Mouse (Mus musculus) layer of hippocampus, adult 9-11 months (tissue): Measurements from ENCODE around the gene Mospd3.

ENCODE experiments used
- DNase-seq: peaks from one replicate; pipeline ENCODE4 v3.0.0; 2022

The Mospd3 gene

DNA sequence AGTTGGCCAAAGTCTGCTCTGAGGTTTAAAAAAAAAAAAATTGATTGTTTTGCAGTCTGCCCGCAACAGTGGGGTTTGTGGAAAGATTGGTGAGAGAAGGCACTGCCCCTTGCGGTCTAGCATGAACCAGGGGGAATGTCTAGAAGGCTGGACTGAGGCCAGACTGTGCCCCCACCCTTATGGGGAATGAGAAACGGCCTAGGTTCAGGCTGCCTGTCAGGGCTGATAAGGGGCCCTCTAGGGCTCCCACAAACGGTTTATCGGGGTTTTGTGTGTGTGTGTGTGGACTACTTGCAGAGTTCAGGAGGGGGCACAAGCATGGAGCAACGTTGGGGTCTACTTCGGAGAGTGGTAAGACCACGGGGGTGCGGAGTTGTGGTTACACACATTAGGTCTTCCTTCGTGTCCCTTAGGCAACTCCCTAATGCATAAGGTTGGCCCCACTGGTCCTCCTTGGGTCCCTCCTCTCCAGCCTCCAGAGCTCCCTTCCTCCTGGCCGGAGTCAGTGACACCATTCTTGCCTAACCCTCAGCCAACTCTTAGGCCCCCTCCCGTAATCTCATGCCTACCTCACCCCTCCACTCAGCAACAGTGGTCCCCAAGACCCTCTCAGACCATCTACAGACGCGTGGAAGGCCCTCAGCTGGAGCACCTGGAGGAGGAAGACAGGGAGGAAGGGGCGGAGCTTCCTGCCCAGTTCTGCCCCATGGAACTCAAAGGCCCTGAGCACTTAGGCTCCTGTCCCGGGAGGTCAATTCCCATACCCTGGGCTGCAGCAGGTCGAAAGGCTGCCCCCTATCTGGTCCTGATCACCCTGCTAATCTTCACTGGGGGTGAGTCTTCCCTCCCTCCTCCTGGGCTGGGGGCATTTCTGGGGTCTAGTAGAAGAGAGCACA, 29.9 kb downstream of the Mospd3 start:
- DNase-seq, result no peak

- DNase-seq, result no peak
Measured at GRCm38 (mm10) chr5:137570181-137570580, 30.7 kb downstream of the Mospd3 start.

DNA sequence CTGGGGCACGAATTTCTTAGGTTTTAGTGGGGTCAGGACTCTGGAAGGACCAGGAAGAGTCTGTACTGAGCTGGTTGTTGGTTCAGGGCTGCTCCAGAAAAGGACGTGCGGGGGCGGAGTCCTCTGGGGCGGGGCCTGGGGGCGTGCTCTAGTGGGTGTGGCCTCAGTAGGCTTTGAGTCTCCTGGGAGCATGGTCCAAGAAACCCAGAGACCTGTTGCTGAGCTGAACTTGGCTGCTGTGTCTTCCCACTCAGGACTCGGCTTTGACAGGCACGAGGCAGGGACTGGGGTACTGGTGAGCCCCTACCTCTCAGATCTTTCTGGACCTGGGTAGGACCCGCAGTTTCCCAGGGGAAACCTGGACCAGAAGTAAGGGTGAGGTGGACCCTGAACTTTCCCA, 31.2 kb downstream of the Mospd3 start, which contains the start of gene Tfr2:
Gene Tfr2, plus strand, starts transcription at position 176 of the 400 bp plus-strand sequence.
- DNase-seq, result no peak

DNA sequence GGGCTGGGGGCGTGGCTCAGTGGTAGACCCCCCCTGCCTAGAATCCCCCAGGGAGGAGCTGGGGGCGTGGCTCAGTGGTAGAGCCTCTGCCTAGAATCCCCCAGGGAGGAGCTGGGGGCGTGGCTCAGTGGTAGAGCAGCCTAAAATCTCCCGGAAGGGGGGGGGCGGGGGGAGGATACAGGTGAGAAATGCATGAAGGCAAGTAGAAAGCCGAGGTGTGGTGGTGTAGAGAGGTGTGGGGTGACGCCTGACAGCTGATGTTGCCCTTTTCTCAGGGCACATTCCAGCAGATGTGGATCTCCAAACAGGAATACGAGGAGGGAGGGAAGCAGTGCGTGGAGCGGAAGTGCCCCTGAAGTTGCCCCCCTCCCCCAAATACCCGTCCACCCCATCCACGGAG, 31.8 kb downstream of the Mospd3 start:
- no peak for DNase-seq

DNA sequence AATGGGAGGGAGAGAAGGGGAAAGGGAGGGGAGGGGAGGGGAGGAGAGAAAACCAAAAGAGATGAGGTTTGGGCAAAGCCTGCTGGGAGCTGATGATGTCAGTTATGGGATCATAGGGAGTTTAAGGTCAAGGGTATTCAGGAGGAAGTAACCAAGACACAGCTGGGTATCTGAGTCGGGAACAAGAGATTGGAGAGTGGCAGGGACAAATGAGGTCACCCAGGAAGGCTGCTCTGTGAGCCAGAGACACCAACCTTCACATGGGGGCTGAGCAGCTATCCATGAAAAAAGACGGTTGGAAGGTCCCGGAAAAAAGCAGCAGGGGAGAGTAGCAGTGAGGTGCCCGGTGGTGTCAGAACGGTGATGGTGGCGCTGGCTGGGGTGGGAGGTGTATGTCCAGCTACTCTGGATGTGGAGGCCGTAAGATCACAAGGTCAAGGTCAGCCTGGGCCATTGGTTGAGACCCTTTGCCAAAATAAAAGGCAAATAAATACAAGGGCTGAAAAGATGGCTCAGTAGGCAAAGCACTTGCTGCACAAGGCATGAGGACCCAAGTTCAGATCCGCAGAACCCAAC, 32.5 kb downstream of the Mospd3 start:
- no peak for DNase-seq

- DNase-seq, result no peak
Measured at GRCm38 (mm10) chr5:137566416-137566815, 34.4 kb downstream of the Mospd3 start.

GRCm38 (mm10) chr5:137565744-137566143, 35.1 kb downstream of the Mospd3 start:
- no peak for DNase-seq

GRCm38 (mm10) chr5:137562965-137563364, 37.9 kb downstream of the Mospd3 start:
- peak; percentile 74 for DNase-seq

DNA sequence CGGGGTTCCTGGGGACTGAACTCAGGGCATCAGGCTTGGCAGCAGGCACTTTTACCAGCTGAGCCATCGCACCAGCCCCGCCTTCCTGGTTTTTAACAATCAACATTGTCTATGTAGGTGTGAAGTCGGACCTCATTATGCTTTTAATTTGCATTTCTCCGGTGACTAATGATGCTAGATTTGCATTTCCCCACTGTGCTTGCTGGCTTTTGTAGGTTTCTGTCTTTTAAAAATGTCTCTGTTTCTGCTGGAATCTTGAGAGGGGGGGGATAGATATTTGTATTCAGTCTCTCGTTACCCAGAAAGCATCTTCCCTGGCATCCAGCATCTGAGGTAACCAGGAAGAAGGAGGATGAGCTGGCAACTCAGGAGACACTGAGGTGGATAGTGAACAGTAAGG, 39.3 kb downstream of the Mospd3 start:
- no peak for DNase-seq

GRCm38 (mm10) chr5:137553898-137554297, 47.0 kb downstream of the Mospd3 start:
- no peak for DNase-seq

GRCm38 (mm10) chr5:137553411-137553837, 47.4 kb downstream of the Mospd3 start, which contains the start of gene Actl6b:
TSS of gene Actl6b (plus strand) at chr5:137553517.
- DNase-seq, result peak; percentile 88

GRCm38 (mm10) chr5:137553000-137553399, 47.9 kb downstream of the Mospd3 start:
- DNase-seq, result no peak

DNA sequence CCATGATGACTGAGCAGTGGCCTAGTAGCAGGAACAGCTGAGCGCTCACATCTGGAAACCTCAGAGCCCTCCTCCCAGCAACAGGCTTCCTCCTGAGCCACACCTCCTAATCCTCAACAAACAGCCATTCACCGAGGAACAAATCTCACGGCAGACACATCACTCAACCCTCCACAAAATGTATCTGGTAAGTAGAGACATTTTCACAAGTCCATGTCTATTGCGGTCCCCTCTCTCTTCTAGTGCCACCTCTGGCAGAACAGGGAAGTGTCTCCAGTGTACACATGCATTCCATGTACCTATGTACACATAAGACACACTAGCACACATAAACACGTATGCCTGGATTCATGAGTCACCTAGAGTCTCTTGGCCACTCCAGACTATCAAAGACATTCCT, 49.7 kb downstream of the Mospd3 start:
- no peak for DNase-seq

DNA sequence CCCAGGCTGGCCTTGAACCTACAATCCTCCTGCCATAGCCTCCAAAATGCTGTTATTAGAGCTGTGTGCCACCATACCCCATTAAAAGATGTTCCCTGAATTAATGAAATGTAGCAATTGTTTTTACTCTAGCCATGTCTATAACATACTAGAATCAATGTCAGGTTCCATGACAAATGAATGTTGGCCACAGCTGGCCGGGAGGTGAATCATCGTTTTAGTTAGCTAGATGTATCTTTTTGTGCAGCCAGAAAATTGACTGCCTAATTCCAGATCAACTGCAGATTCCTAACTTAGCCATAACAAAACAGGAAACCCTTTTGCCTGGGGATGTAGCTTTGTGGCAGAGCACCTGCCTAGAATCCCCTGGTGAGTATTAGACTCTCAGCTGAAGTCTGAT, 51.0 kb downstream of the Mospd3 start:
- DNase-seq, result no peak
